In genomic region chr10:37779383-37780302, GRCm38 (mm10) we compare ENCODE assay signal across 22 mouse cellular contexts.
DNase-seq lines count a peak whose midpoint lies in the region; ATAC-seq lines count a peak whose summit lies in the region.
"Had no signal": no experiment of that assay in that cellular context is flagged by ENCODE, and none has a peak within 500 bp of the region (broad histone marks: within the 10 kb centered on the region; RNA-seq: fewer than 3 reads in every experiment).

No protein-coding gene starts in this region.

- no peak overlapping the region for H3K4me2 ChIP-seq in embryonic facial prominence, embryonic 14.5 days (ENCODE audit: low read depth, low read length)
- no peak overlapping the region for H3K4me2 ChIP-seq in midbrain, embryonic 12.5 days (replicated peaks)
- H3K4me2 ChIP-seq in hindbrain, embryonic 16.5 days (ENCODE audit: low read length) = no peak overlapping the region
- H3K4me2 ChIP-seq in neural tube, embryonic 14.5 days (ENCODE audit: low read depth, low read length) = no peak overlapping the region
- H3K4me2 ChIP-seq: embryonic facial prominence, embryonic 15.5 days; liver, embryonic 13.5 days; stomach, embryonic 15.5 days had no signal

- no peak overlapping the region for H3K9ac ChIP-seq in embryonic facial prominence, embryonic 14.5 days (ENCODE audit: low read depth, low read length)
- no peak overlapping the region for H3K9ac ChIP-seq in midbrain, embryonic 12.5 days (replicated peaks)
- no peak overlapping the region for H3K9ac ChIP-seq in hindbrain, embryonic 16.5 days (ENCODE audit: low read depth, low read length)
- H3K9ac ChIP-seq in neural tube, embryonic 14.5 days (replicated peaks; ENCODE audit: low read depth, low read length) = no peak overlapping the region
- H3K9ac ChIP-seq: embryonic facial prominence, embryonic 15.5 days; liver, embryonic 13.5 days; stomach, embryonic 15.5 days had no signal

- WGBS in embryonic facial prominence, embryonic 14.5 days = 47% methylated on average over 2 of the region's 2 CpGs
- 70% methylated on average over 2 of the region's 2 CpGs for WGBS in embryonic facial prominence, embryonic 10.5 days
- 68% methylated on average over 2 of the region's 2 CpGs for WGBS in midbrain, embryonic 12.5 days
- 82% methylated on average over 2 of the region's 2 CpGs for WGBS in midbrain, embryonic 10.5 days
- WGBS in hindbrain, embryonic 16.5 days = 46% methylated on average over 2 of the region's 2 CpGs
- 54% methylated on average over 2 of the region's 2 CpGs for WGBS in neural tube, embryonic 14.5 days

- H3K27me3 ChIP-seq in embryonic facial prominence, embryonic 14.5 days (replicated peaks; ENCODE audit: control insufficient read depth, insufficient read depth, low read length) = no peaks in the 10 kb centered on the region
- no peaks in the 10 kb centered on the region for H3K27me3 ChIP-seq in embryonic facial prominence, embryonic 10.5 days (replicated peaks; ENCODE audit: low read depth, poor library complexity, severe bottlenecking)
- H3K27me3 ChIP-seq in midbrain, embryonic 12.5 days = no peaks in the 10 kb centered on the region
- no peaks in the 10 kb centered on the region for H3K27me3 ChIP-seq in midbrain, embryonic 10.5 days (ENCODE audit: low read depth, poor library complexity, severe bottlenecking)
- H3K27me3 ChIP-seq in hindbrain, embryonic 16.5 days (replicated peaks; ENCODE audit: control insufficient read depth, insufficient read depth, low read length) = no peaks in the 10 kb centered on the region
- H3K27me3 ChIP-seq in neural tube, embryonic 14.5 days (ENCODE audit: control insufficient read depth, insufficient read depth, low read length) = no peaks in the 10 kb centered on the region
- H3K27me3 ChIP-seq: CH12.LX; embryonic facial prominence, embryonic 15.5 days; liver, embryonic 13.5 days; megakaryocyte, embryonic 14.5 days; stomach, embryonic 15.5 days had no signal

- no peak for ATAC-seq in embryonic facial prominence, embryonic 14.5 days (ENCODE audit: low read depth)
- 0 out of 2 replicates have a peak, but pooled peaks have one; percentile 2 for ATAC-seq in midbrain, embryonic 12.5 days (ENCODE audit: low FRiP score, low read depth)
- peak; percentile 58 for ATAC-seq in hindbrain, embryonic 16.5 days
- ATAC-seq in neural tube, embryonic 14.5 days (ENCODE audit: low read depth) = peak; percentile 74
- no peak for ATAC-seq in erythroid progenitor cell, adult 5-6 weeks (replicated peaks; ENCODE audit: low FRiP score, poor library complexity, severe bottlenecking)
- ATAC-seq in inflammation-experienced regulatory T-cells, adult 6 months = no peak
- ATAC-seq: intestine, embryonic 16.5 days; lung, postnatal 0 days had no signal

- no peaks in the 10 kb centered on the region for H3K4me1 ChIP-seq in embryonic facial prominence, embryonic 14.5 days (ENCODE audit: control insufficient read depth, insufficient read depth, low read length)
- H3K4me1 ChIP-seq in embryonic facial prominence, embryonic 10.5 days = peaks cover 10% of the 10 kb centered on the region; the same call in 1 of the 2 replicates
- H3K4me1 ChIP-seq in midbrain, embryonic 12.5 days = no peaks in the 10 kb centered on the region; the same call in 1 of the 2 replicates
- H3K4me1 ChIP-seq in midbrain, embryonic 10.5 days = no peaks in the 10 kb centered on the region
- H3K4me1 ChIP-seq in hindbrain, embryonic 16.5 days (ENCODE audit: control insufficient read depth, insufficient read depth, low read depth, low read length) = 0 out of 2 replicates have a peak, but pooled peaks cover 2% of the 10 kb centered on the region
- no peaks in the 10 kb centered on the region for H3K4me1 ChIP-seq in neural tube, embryonic 14.5 days (ENCODE audit: control insufficient read depth, insufficient read depth, low read length)
- H3K4me1 ChIP-seq: embryonic facial prominence, embryonic 15.5 days; heart, embryonic 10.5 days; liver, embryonic 13.5 days; megakaryocyte, embryonic 14.5 days; stomach, embryonic 15.5 days had no signal

- H3K9me3 ChIP-seq in embryonic facial prominence, embryonic 14.5 days (ENCODE audit: control insufficient read depth, low read length) = no peaks in the 10 kb centered on the region
- H3K9me3 ChIP-seq in embryonic facial prominence, embryonic 10.5 days = peaks cover 2% of the 10 kb centered on the region; the same call in 1 of the 2 replicates
- no peaks in the 10 kb centered on the region for H3K9me3 ChIP-seq in midbrain, embryonic 12.5 days
- H3K9me3 ChIP-seq in midbrain, embryonic 10.5 days (replicated peaks) = no peaks in the 10 kb centered on the region
- no peaks in the 10 kb centered on the region for H3K9me3 ChIP-seq in hindbrain, embryonic 16.5 days (ENCODE audit: control insufficient read depth, low read length)
- H3K9me3 ChIP-seq in neural tube, embryonic 14.5 days (ENCODE audit: control insufficient read depth, low read length) = no peaks in the 10 kb centered on the region
- H3K9me3 ChIP-seq: embryonic facial prominence, embryonic 15.5 days; heart, embryonic 10.5 days; liver, embryonic 13.5 days; megakaryocyte, embryonic 14.5 days; stomach, embryonic 15.5 days had no signal

- no peak overlapping the region for H3K27ac ChIP-seq in embryonic facial prominence, embryonic 14.5 days (replicated peaks; ENCODE audit: low read depth, low read length)
- no peak overlapping the region for H3K27ac ChIP-seq in embryonic facial prominence, embryonic 10.5 days (replicated peaks)
- H3K27ac ChIP-seq in midbrain, embryonic 12.5 days (replicated peaks) = no peak overlapping the region
- H3K27ac ChIP-seq in midbrain, embryonic 10.5 days (replicated peaks) = no peak overlapping the region
- H3K27ac ChIP-seq in hindbrain, embryonic 16.5 days (ENCODE audit: low read depth, low read length) = no peak overlapping the region
- H3K27ac ChIP-seq in neural tube, embryonic 14.5 days (ENCODE audit: low read depth, low read length) = peak overlapping the region; percentile 2; the same call in 1 of the 2 replicates
- H3K27ac ChIP-seq: embryonic facial prominence, embryonic 15.5 days; heart, embryonic 10.5 days; liver, embryonic 13.5 days; stomach, embryonic 15.5 days had no signal

- no peak overlapping the region for H3K4me3 ChIP-seq in embryonic facial prominence, embryonic 14.5 days (ENCODE audit: low read depth, low read length)
- H3K4me3 ChIP-seq in embryonic facial prominence, embryonic 10.5 days = no peak overlapping the region
- H3K4me3 ChIP-seq in midbrain, embryonic 12.5 days = no peak overlapping the region
- no peak overlapping the region for H3K4me3 ChIP-seq in midbrain, embryonic 10.5 days
- H3K4me3 ChIP-seq in hindbrain, embryonic 16.5 days (ENCODE audit: low read length) = no peak overlapping the region
- no peak overlapping the region for H3K4me3 ChIP-seq in neural tube, embryonic 14.5 days (ENCODE audit: low read depth, low read length)
- H3K4me3 ChIP-seq: embryonic facial prominence, embryonic 15.5 days; heart, embryonic 10.5 days; liver, embryonic 13.5 days; megakaryocyte, embryonic 14.5 days; stomach, embryonic 15.5 days had no signal

- no peaks in the 10 kb centered on the region for H3K36me3 ChIP-seq in embryonic facial prominence, embryonic 14.5 days (ENCODE audit: control insufficient read depth, insufficient read depth, low read length)
- H3K36me3 ChIP-seq in embryonic facial prominence, embryonic 10.5 days (replicated peaks) = no peaks in the 10 kb centered on the region
- no peaks in the 10 kb centered on the region for H3K36me3 ChIP-seq in midbrain, embryonic 12.5 days
- no peaks in the 10 kb centered on the region for H3K36me3 ChIP-seq in midbrain, embryonic 10.5 days
- no peaks in the 10 kb centered on the region for H3K36me3 ChIP-seq in hindbrain, embryonic 16.5 days (ENCODE audit: control insufficient read depth, insufficient read depth, low read length)
- no peaks in the 10 kb centered on the region for H3K36me3 ChIP-seq in neural tube, embryonic 14.5 days (ENCODE audit: control insufficient read depth, insufficient read depth, low read length)
- H3K36me3 ChIP-seq: embryonic facial prominence, embryonic 15.5 days; heart, embryonic 10.5 days; liver, embryonic 13.5 days; stomach, embryonic 15.5 days had no signal

- DNase-seq in embryonic facial prominence, embryonic 14.5 days (ENCODE audit: low spot score) = peak; percentile 26
- DNase-seq in embryonic facial prominence, embryonic 10.5 days (ENCODE audit: low spot score) = no peak
- DNase-seq in midbrain, embryonic 10.5 days (ENCODE audit: low spot score) = no peak
- DNase-seq: adrenal gland, postnatal 25 days; cerebellum, postnatal 25 days; gastrocnemius, postnatal 36 days; heart, postnatal 14 days; liver, embryonic 13.5 days; right cerebral cortex, adult 18-20 months; spleen, adult 18-20 months had no signal

Comparison
In these comparisons a context has a peak if more than half of its experiments do, and no peak if none do; other contexts are left out.
1. ATAC-seq: peak in midbrain, embryonic 12.5 days (single experiment), hindbrain, embryonic 16.5 days (single experiment) and neural tube, embryonic 14.5 days (single experiment); none in embryonic facial prominence, embryonic 14.5 days (single experiment), erythroid progenitor cell, adult 5-6 weeks (single experiment) and inflammation-experienced regulatory T-cells, adult 6 months (single experiment).